Mouse (Mus musculus) lung, postnatal 25 days (tissue): ENCODE measurements around the gene Krt33a.

Experiments
- DNase-seq: peaks from one replicate; pipeline ENCODE4 v3.0.0; 2022; ENCODE audit warnings: low spot score

Gene Krt33a

GRCm38 (mm10) chr11:99986180-99986647 lies 29.8 kb downstream of the Krt33a start, which contains the start of gene Krtap16-1:
Gene Krtap16-1, minus strand, starts transcription at chr11:99986597.
- DNase-seq: no peak

GRCm38 (mm10) chr11:99985291-99986092 lies 30.5 kb downstream of the Krt33a start:
- DNase-seq: no peak

GRCm38 (mm10) chr11:99983442-99983841 lies 32.6 kb downstream of the Krt33a start:
- DNase-seq: no peak

GRCm38 (mm10) chr11:99982731-99983130 lies 33.3 kb downstream of the Krt33a start:
- no peak for DNase-seq

GRCm38 (mm10) chr11:99978953-99979352 lies 37.1 kb downstream of the Krt33a start, which contains the start of gene Krtap29-1:
Gene Krtap29-1, minus strand, starts transcription at chr11:99979053.
- no peak for DNase-seq

- DNase-seq: no peak
Measured at GRCm38 (mm10) chr11:99965961-99966360, 50.1 kb downstream of the Krt33a start.

GRCm38 (mm10) chr11:99964213-99964612 lies 51.8 kb downstream of the Krt33a start:
- DNase-seq: no peak
